Mouse (Mus musculus) lung, adult 2 months (tissue): ENCODE measurements around the gene Tbl3. TPM values are rescaled to one million over a fixed set of nuclear protein-coding genes. Genes with fewer than 3 reads are reported as not detected.
A peak's percentile ranks its signal among the peaks of the same experiment; 100 is the strongest.
"Not testable (repeated sequence)": the region's sequence is repeated elsewhere in the genome, so short reads cannot be mapped to it uniquely, and the experiment has no call there.

ENCODE experiments used
- DNase-seq: peaks from one replicate; pipeline ENCODE4 v3.0.0; 2022
- H3K4me1 ChIP-seq: fragments of 200-500 bp; 2 replicates; pipeline ENCODE4 v1.6.1; 2011; ENCODE audit warnings: low read length; ENCODE audit not compliant: control insufficient read depth, insufficient read depth
- H3K4me3 ChIP-seq: fragments of 200-500 bp; replicated peaks from 2 replicates; pipeline ENCODE3; 2011; ENCODE audit warnings: low read depth, mild to moderate bottlenecking, control low read depth, low read length; ENCODE audit errors: extremely low read depth
- CTCF ChIP-seq: fragments of 200-500 bp; IDR thresholded peaks from 2 replicates; pipeline ENCODE4 v1.5.1; 2011; ENCODE audit warnings: mild to moderate bottlenecking, low read length, control low read depth; ENCODE audit not compliant: insufficient read depth
- POLR2A ChIP-seq: fragments of 200-500 bp; IDR thresholded peaks from 2 replicates; pipeline ENCODE4 v1.6.1; 2011; ENCODE audit warnings: low read depth, mild to moderate bottlenecking, control low read depth, low read length, borderline replicate concordance; ENCODE audit errors: extremely low read depth
- WGBS: fragments of 180-500 bp; shearing (Covaris S2); methylation state at CpG from one replicate; pipeline ENCODE4 v1.1.7; 2018; 5-methylcytosine and 5-hydroxymethylcytosine counted together
- polyA plus RNA-seq: library from polyadenylated mRNA; depleted of rRNA; stranded (reverse); fragments of >200 nt; gene quantifications from 2 replicates; pipeline ENCODE4 v1.2.3, GENCODE M21; 2012

Gene Tbl3
- polyA plus RNA-seq, 1 experiment = 60.7 TPM

DNA sequence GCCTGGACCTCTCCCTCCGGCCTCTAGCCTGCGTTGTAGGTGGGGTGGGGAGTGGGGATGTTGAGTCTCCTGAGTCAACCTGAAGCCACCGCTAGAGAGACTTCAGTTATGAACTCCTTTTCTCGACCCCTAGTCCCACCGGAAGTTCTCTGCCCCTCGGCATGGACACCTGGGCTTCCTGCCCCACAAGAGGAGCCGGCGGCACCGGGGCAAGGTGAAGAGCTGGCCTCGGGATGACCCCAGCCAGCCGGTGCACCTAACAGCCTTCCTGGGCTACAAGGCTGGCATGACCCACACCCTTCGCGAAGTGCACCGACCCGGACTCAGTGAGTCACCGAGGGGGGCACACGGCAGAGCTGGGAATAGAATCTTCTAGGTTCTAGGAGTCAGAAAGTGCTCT lies 20.7 kb upstream of the Tbl3 start:
- Histone ChIP-seq H3K4me1 (peaks cover 4% of the 10 kb centered on the region; the same call in 1 of the 2 replicates), H3K4me3 (no peak overlapping the region)
- no peak for DNase-seq
- no peak for TF ChIP-seq CTCF
- no peak for TF ChIP-seq POLR2A
- 66% methylated on average over 17 of the region's 17 CpGs for WGBS

GRCm38 (mm10) chr17:24727618-24728017 lies 20.2 kb upstream of the Tbl3 start, which contains the start of gene Rpl3l:
TSS of gene Rpl3l (plus strand) at chr17:24727820.
- no peak within 1 kb of the TSS for H3K4me3 ChIP-seq
- H3K4me1 ChIP-seq = peaks cover 4% of the 10 kb centered on the region; the same call in 1 of the 2 replicates
- WGBS = 67% methylated on average over 2 of the region's 2 CpGs
- TF ChIP-seq POLR2A (no peak), CTCF (no peak)
- DNase-seq = no peak

GRCm38 (mm10) chr17:24725637-24726390 lies 18.4 kb upstream of the Tbl3 start:
- TF ChIP-seq POLR2A = no peak
- TF ChIP-seq CTCF = no peak
- DNase-seq = no peak
- Histone ChIP-seq H3K4me1 (peaks cover 6% of the 10 kb centered on the region; the same call in 1 of the 2 replicates), H3K4me3 (no peak overlapping the region)
- WGBS = 61% methylated on average over 3 of the region's 3 CpGs

GRCm38 (mm10) chr17:24724184-24724583 lies 16.7 kb upstream of the Tbl3 start, which contains the start of gene Ndufb10:
TSS of gene Ndufb10 (minus strand) at chr17:24724478.
- peak within 1 kb of the TSS; percentile 99 for H3K4me3 ChIP-seq
- peaks cover 10% of the 10 kb centered on the region; the same call in 1 of the 2 replicates for H3K4me1 ChIP-seq
- TF ChIP-seq CTCF (peak; percentile 88), POLR2A (peak; percentile 94; the same call in 1 of the 2 replicates)
- WGBS = under 1% methylated on average over 30 of the region's 30 CpGs
- DNase-seq = peak; percentile 95

DNA sequence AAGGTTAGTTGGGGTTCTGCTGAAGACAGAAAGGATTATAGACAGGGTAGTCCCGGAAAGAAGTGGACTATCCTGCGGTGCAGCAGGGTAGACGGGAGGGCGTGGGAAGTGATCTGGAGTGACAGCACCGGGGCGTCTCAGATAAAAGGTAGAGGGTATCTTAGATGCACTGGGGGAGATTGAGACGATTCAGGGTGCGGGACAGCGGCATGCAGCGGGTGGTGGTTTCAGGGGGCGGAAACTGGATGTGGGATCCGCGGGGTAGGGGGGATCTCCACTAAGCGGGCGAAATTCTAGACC lies 16.4 kb upstream of the Tbl3 start:
- Histone ChIP-seq H3K4me3 (peak overlapping the region; percentile 99), H3K4me1 (peaks cover 10% of the 10 kb centered on the region; the same call in 1 of the 2 replicates)
- WGBS = 1% methylated on average over 15 of the region's 15 CpGs
- TF ChIP-seq POLR2A (no peak), CTCF (no peak)
- DNase-seq = no peak

DNA sequence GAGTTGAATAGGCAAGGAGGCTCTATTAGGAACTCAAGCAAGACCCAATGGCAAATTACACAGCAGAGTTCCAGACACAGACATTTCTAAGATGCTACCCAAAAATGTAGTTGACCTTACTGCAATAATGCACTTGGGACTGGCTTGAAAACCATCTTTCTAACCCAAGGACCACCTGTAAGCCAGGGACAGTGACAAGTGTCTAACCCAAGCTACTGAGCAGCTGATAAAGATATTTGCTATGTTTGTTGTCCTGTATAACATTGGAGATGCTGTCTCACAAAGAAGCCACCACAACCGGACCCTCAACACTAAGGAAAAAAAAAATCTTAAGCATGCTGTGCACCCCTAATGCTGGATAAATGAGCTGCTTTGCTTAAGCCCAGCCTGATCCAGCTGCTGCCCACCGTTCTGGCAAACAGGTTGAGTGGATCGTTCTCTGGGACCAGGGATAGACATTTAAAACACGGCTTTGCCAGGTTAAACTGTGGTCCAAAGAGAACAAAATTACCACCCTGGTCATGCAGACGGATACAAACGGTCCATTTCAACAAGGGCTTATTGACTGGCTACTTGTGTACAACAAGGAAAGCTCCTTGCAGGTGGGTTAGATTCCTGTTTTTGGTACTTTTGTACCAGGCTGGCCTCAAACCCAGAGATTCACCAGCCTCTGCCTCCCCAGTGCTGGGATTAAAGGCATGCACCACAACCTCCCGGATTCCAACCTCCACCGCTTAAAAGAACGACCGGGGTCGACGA lies 15.8 kb upstream of the Tbl3 start:
- no peak for DNase-seq
- 1% methylated on average over 12 of the region's 12 CpGs for WGBS
- TF ChIP-seq POLR2A (no peak), CTCF (no peak)
- Histone ChIP-seq H3K4me1 (peaks cover 10% of the 10 kb centered on the region; the same call in 1 of the 2 replicates), H3K4me3 (peak overlapping the region; percentile 99)

DNA sequence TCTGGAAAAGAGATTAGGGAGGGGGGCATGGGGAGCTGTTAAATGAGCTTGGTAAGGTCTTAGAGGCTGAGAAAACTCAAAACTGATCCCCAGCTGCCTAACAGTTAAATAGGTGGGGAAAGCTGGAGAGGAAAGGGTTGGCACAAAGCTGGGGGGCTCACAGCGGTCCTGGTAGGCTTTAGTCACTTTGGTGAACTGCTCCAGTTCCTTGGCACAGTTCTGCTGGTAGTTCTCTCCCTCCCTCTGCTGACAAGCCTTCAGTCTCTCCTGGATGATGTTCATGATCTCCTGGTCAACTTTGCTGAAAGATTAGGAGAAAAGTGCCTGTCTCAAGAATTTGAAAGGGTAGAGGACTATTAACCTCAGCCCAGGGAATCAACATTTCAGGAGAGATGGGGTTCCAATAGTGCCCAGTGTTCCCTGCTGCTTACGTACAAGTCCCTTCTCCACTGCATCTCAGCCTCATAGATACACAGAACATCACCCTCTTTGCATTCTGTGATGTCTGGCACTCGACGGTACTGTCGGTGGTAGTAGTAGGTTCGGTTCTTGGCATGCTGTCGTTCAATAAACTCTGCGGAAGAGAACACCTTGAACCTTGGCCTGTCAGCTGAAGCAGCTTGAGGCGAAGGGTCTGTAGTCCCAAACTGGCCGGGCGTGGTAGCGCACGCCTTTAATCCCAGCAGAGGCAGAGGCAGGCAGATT lies 14.9 kb upstream of the Tbl3 start:
- H3K4me3 ChIP-seq = no peak overlapping the region

GRCm38 (mm10) chr17:24721383-24721955 lies 14.0 kb upstream of the Tbl3 start:
- 39% methylated on average over 7 of the region's 7 CpGs for WGBS
- H3K4me1 ChIP-seq, H3K4me3 ChIP-seq, DNase-seq: not testable (repeated sequence)

More for the DNA sequence above, 14.9 kb upstream of the Tbl3 start:
- no peak for DNase-seq
- 33% methylated on average over 13 of the region's 13 CpGs for WGBS
- H3K4me1 ChIP-seq = peaks cover 10% of the 10 kb centered on the region; the same call in 1 of the 2 replicates
- TF ChIP-seq CTCF (no peak), POLR2A (no peak)

- WGBS = 3% methylated on average over 11 of the region's 11 CpGs
- DNase-seq, H3K4me1 ChIP-seq: not testable (repeated sequence)
- peak overlapping the region; percentile 27 for H3K4me3 ChIP-seq
Observed at GRCm38 (mm10) chr17:24720616-24721015, 13.2 kb upstream of the Tbl3 start.
